Mouse (Mus musculus) heart, embryonic 13.5 days (tissue): Measurements from ENCODE around the gene Ttc28. TPM values are rescaled to one million over a fixed set of nuclear protein-coding genes. Genes with fewer than 3 reads are reported as not detected.

Experiments
- ATAC-seq: fragments of 200-750 bp; cut with Nextera tagmentation; 2 replicates; pipeline ENCODE4 v1.8.0; 2017; ENCODE audit warnings: moderate TSS enrichment; ENCODE audit not compliant: insufficient number of reproducible peaks, low FRiP score, low TSS enrichment; ENCODE audit errors: extremely low read depth
- H3K27ac ChIP-seq: fragments of 300-500 bp; sonication (generic); replicated peaks from 2 replicates; pipeline ENCODE4 v1.5.1; 2015; ENCODE audit warnings: moderate library complexity, mild to moderate bottlenecking, inconsistent platforms
- H3K27me3 ChIP-seq: fragments of 300-500 bp; sonication (generic); replicated peaks from 2 replicates; pipeline ENCODE4 v1.6.1; 2015; ENCODE audit warnings: mild to moderate bottlenecking, inconsistent platforms
- H3K36me3 ChIP-seq: fragments of 300-500 bp; sonication (generic); 2 replicates; pipeline ENCODE4 v1.6.1; 2015; ENCODE audit warnings: mild to moderate bottlenecking, inconsistent platforms
- H3K4me1 ChIP-seq: fragments of 300-500 bp; sonication (generic); 2 replicates; pipeline ENCODE4 v1.6.1; 2015; ENCODE audit warnings: inconsistent platforms
- H3K4me2 ChIP-seq: fragments of 300-500 bp; sonication (generic); 2 replicates; pipeline ENCODE4 v1.6.1; 2015; ENCODE audit warnings: inconsistent platforms, mild to moderate bottlenecking, moderate library complexity
- H3K4me3 ChIP-seq: fragments of 300-500 bp; sonication (generic); 2 replicates; pipeline ENCODE4 v1.5.1; 2015; ENCODE audit warnings: moderate library complexity, mild to moderate bottlenecking, inconsistent platforms
- H3K9ac ChIP-seq: fragments of 300-500 bp; sonication (generic); 2 replicates; pipeline ENCODE4 v1.6.1; 2015; ENCODE audit warnings: inconsistent platforms, mild to moderate bottlenecking, moderate library complexity
- H3K9me3 ChIP-seq: fragments of 300-500 bp; sonication (generic); 2 replicates; pipeline ENCODE4 v1.6.1; 2016; ENCODE audit warnings: inconsistent platforms
- WGBS: fragments of 180-500 bp; shearing (Covaris S2); methylation state at CpG from one replicate; pipeline ENCODE4 v1.1.7; 2015; ENCODE audit warnings: mixed read lengths; 5-methylcytosine and 5-hydroxymethylcytosine counted together
- polyA plus RNA-seq: library from polyadenylated mRNA; unstranded; fragments of >200 nt; fragmentation: Nextera tagmentation; extraction: Ambion mirVana; gene quantifications from 2 replicates; pipeline ENCODE4 v1.2.1, GENCODE M21; 2015

The Ttc28 gene
- polyA plus RNA-seq, 1 experiment from 2014 or later, result 7.6 TPM

DNA sequence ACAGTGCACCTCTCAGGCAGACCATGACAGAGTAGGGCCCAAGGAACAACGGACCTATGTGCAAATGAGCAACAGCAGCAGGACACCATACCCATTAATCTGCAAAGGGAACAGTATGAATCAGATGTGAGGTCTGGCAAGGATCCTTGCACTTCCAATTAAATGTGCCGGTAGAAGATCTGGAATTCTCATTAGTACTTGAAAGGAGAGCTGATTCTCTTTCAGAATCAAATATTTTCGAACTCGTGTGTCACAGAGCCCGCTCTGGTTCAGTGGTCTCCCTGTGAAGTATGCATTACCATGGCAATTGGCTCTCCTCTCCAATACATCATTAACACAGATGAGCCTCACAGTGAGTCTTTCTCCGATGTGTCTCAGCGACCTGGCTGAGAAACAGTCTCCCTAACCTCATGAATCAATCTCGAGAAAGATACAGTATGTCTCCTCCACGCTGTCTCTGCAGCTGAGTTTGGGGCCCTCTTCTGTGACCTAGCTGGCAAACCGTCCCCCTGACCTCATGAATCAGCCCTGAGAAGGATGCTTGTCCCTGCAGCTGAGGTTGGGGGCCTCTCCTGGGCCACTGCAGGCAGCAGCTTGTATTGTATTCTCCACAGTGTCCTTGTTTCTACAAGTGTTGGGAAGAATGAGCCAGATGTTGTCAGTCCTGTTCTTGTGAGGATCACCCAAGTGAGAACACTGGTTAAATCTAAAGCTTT is 241.3 kb downstream of the Ttc28 start:
- no peak for ATAC-seq
- H3K27ac ChIP-seq, result no peak overlapping the region
- H3K27me3 ChIP-seq, result peaks cover 33% of the 10 kb centered on the region
- H3K4me1 ChIP-seq, result peaks cover 43% of the 10 kb centered on the region
- no peak overlapping the region for H3K9ac ChIP-seq
- 0 out of 2 replicates have a peak, but pooled peaks cover 6% of the 10 kb centered on the region for H3K36me3 ChIP-seq
- no peaks in the 10 kb centered on the region for H3K9me3 ChIP-seq
- no peak overlapping the region for H3K4me3 ChIP-seq
- no peak overlapping the region for H3K4me2 ChIP-seq
- WGBS, result 72% methylated on average over 10 of the region's 10 CpGs

GRCm38 (mm10) chr5:111122332-111123049 is 242.9 kb downstream of the Ttc28 start:
- Histone ChIP-seq H3K4me1 (peaks cover 39% of the 10 kb centered on the region), H3K27ac (no peak overlapping the region), H3K9ac (no peak overlapping the region), H3K4me3 (no peak overlapping the region), H3K4me2 (no peak overlapping the region), H3K27me3 (peaks cover 23% of the 10 kb centered on the region), H3K9me3 (no peaks in the 10 kb centered on the region), H3K36me3 (0 out of 2 replicates have a peak, but pooled peaks cover 6% of the 10 kb centered on the region)
- no peak for ATAC-seq
- WGBS, result 69% methylated on average over 9 of the region's 9 CpGs

DNA sequence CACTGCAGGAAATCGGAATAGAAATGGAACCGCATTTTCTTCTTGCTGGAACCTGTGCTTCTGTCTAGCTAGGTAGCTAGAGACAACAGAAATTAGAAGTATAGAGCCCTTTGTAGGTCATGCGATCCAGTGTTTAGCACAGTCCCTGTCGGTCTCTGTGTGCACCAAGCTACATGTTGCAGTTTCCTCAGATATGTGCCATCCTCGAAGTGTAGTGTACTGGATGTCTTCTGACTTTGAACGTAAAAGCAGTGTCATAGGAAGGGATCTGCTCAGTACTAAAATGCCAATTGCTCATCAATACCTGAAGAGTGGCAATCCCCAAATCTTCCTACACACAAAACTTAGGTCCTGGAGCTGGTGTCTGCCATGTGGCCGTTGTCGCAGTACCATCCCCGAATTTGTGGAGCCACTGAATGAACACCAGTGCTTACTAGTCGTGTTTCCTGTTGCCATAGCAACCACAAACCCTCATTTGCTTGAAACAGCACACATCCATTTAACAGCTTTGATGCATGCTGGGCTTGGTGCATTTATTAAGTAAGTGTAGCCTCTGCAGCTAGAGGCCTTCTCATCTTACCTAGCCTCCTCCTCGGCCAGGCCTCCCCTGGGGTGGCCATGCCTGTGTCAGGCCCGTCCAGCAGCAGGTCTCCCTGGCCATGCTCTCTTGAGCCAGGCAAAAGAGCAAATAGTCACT is 243.6 kb downstream of the Ttc28 start:
- WGBS, result 67% methylated on average over 12 of the region's 12 CpGs
- Histone ChIP-seq H3K9ac (no peak overlapping the region), H3K27me3 (peaks cover 18% of the 10 kb centered on the region)

DNA sequence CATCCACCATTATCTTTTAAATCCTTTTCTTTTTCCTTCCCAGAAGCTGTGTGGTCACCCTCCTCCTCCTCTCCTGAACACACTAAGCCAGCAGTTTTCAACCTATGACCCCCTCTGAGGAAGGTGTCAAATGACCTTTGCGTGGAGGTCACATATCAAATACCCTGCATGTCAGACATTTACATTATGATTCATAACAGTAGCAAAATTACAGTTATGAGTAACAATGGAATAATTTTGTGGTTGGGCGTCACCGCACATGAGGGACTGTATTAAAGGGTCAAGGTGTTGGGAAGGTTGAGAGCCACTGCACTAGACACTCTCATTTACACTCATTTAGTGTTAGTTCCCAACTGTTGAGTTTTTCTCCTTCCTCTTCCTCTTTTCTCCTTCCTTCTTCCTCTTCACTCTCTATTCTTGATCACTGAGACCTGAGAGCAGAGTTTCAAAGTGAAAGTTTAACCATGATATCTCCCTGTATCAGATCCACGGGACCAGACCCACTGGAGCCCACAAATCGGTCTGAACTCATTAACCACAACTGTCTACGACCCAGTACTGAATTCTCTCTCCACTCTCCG is 245.1 kb downstream of the Ttc28 start:
- Histone ChIP-seq H3K27ac (no peak overlapping the region), H3K9ac (no peak overlapping the region), H3K4me1 (peaks cover 44% of the 10 kb centered on the region), H3K9me3 (no peaks in the 10 kb centered on the region), H3K36me3 (no peaks in the 10 kb centered on the region), H3K4me2 (no peak overlapping the region), H3K27me3 (peaks cover 10% of the 10 kb centered on the region; the same call in 1 of the 2 replicates), H3K4me3 (no peak overlapping the region)
- ATAC-seq, result no peak
- 76% methylated on average over 7 of the region's 7 CpGs for WGBS

More for the DNA sequence above, 243.6 kb downstream of the Ttc28 start:
- 0 out of 2 replicates have a peak, but pooled peaks cover 4% of the 10 kb centered on the region for H3K36me3 ChIP-seq
- no peak overlapping the region for H3K4me3 ChIP-seq
- H3K9me3 ChIP-seq, result no peaks in the 10 kb centered on the region
- no peak overlapping the region for H3K4me2 ChIP-seq
- H3K4me1 ChIP-seq, result peaks cover 40% of the 10 kb centered on the region
- ATAC-seq, result no peak
- no peak overlapping the region for H3K27ac ChIP-seq

DNA sequence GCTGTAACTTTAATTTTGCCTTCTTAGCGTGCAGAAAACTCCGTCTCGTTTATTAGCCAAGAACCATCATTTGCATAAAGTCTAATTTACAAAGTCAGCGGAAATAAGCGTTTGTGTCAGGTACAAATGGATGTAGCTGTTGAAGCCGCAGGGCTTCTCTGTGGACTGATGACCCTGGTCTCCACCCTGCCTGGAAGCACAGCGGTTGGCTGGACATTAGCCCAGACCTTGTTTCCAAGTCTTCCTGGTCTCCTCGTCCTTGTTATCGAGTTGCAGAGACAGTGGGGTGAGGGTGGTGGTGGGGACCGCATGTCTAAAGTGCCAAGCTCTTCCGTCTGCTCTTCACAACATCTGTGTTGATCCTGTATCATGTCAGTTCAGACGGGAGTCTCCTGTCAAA is 246.1 kb downstream of the Ttc28 start:
- no peak for ATAC-seq
- Histone ChIP-seq H3K4me1 (peaks cover 34% of the 10 kb centered on the region), H3K27me3 (peaks cover 9% of the 10 kb centered on the region; the same call in 1 of the 2 replicates), H3K4me2 (no peak overlapping the region), H3K27ac (no peak overlapping the region), H3K9me3 (no peaks in the 10 kb centered on the region), H3K36me3 (no peaks in the 10 kb centered on the region), H3K9ac (no peak overlapping the region), H3K4me3 (no peak overlapping the region)
- 77% methylated on average over 12 of the region's 12 CpGs for WGBS

GRCm38 (mm10) chr5:111127786-111128185 is 248.2 kb downstream of the Ttc28 start:
- Histone ChIP-seq H3K9ac (no peak overlapping the region), H3K4me3 (no peak overlapping the region), H3K27ac (no peak overlapping the region), H3K27me3 (peaks cover 2% of the 10 kb centered on the region; the same call in 1 of the 2 replicates), H3K4me1 (peaks cover 16% of the 10 kb centered on the region), H3K4me2 (no peak overlapping the region), H3K9me3 (no peaks in the 10 kb centered on the region), H3K36me3 (0 out of 2 replicates have a peak, but pooled peaks cover 6% of the 10 kb centered on the region)
- no peak for ATAC-seq
- WGBS, result 63% methylated on average over 5 of the region's 5 CpGs

DNA sequence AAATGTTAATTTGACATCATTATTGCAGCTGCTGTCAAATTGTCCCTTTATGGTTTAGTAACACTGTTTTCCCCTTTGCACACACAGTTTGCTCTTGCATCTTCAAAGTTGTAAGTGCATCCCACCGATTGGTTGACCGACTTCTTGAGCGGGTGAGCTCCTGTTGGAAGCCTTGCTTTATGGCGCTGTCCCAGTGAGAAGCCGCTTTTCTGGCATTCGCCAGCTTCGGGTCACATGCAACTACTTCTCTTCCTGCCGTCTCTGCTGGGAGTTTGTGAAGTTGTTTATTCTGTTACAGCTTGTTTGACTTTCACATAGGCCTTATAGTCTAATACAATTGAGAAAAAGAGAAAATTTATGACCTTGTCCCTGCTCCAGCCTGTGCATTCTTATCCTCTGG is 250.5 kb downstream of the Ttc28 start:
- H3K4me2 ChIP-seq, result no peak overlapping the region
- H3K27me3 ChIP-seq, result 0 out of 2 replicates have a peak, but pooled peaks cover 2% of the 10 kb centered on the region
- H3K36me3 ChIP-seq, result 0 out of 2 replicates have a peak, but pooled peaks cover 6% of the 10 kb centered on the region
- no peak overlapping the region for H3K4me3 ChIP-seq
- 87% methylated on average over 8 of the region's 8 CpGs for WGBS
- peaks cover 16% of the 10 kb centered on the region for H3K4me1 ChIP-seq
- H3K9ac ChIP-seq, result no peak overlapping the region
- ATAC-seq, result no peak
- no peaks in the 10 kb centered on the region for H3K9me3 ChIP-seq
- H3K27ac ChIP-seq, result no peak overlapping the region

GRCm38 (mm10) chr5:111131561-111131960 is 252.0 kb downstream of the Ttc28 start:
- 0 out of 2 replicates have a peak, but pooled peaks cover 6% of the 10 kb centered on the region for H3K36me3 ChIP-seq
- H3K9me3 ChIP-seq, result no peaks in the 10 kb centered on the region
- no peak overlapping the region for H3K27ac ChIP-seq
- no peak overlapping the region for H3K4me3 ChIP-seq
- H3K4me1 ChIP-seq, result peaks cover 22% of the 10 kb centered on the region
- no peak overlapping the region for H3K9ac ChIP-seq
- 0 out of 2 replicates have a peak, but pooled peaks cover 2% of the 10 kb centered on the region for H3K27me3 ChIP-seq
- WGBS, result 87% methylated on average over 18 of the region's 18 CpGs
- ATAC-seq, result no peak
- H3K4me2 ChIP-seq, result no peak overlapping the region

GRCm38 (mm10) chr5:111133150-111133549 is 253.5 kb downstream of the Ttc28 start:
- Histone ChIP-seq H3K9me3 (no peaks in the 10 kb centered on the region), H3K9ac (no peak overlapping the region), H3K27ac (no peak overlapping the region), H3K4me1 (peaks cover 35% of the 10 kb centered on the region), H3K36me3 (0 out of 2 replicates have a peak, but pooled peaks cover 6% of the 10 kb centered on the region), H3K4me3 (no peak overlapping the region), H3K4me2 (no peak overlapping the region), H3K27me3 (0 out of 2 replicates have a peak, but pooled peaks cover 2% of the 10 kb centered on the region)
- ATAC-seq, result no peak
- 84% methylated on average over 5 of the region's 5 CpGs for WGBS

DNA sequence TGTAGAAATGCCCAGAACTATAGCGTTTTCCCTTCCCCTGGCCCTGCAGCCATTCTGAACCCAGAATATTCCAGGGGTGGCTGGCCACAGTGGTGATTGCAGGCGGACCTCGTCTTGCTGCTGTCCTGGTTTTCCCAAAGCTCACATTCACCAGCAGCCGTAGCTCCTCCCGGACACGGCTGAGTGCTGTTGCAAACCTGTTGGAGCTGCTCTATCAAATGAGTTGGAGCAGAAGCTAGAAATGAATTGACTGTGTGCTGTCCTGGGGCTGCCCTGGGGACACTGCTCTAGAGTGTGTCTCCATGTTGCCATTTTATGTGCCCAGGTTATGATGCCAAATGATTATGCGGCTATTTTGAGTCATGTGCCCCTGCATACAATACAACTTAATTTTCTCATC is 254.2 kb downstream of the Ttc28 start:
- peaks cover 36% of the 10 kb centered on the region for H3K4me1 ChIP-seq
- ATAC-seq, result no peak
- 91% methylated on average over 7 of the region's 7 CpGs for WGBS

GRCm38 (mm10) chr5:111137283-111137682 is 257.7 kb downstream of the Ttc28 start:
- no peak overlapping the region for H3K4me3 ChIP-seq
- H3K9me3 ChIP-seq, result no peaks in the 10 kb centered on the region
- no peak for ATAC-seq
- no peak overlapping the region for H3K9ac ChIP-seq
- 14% methylated on average over 6 of the region's 6 CpGs for WGBS
- H3K27me3 ChIP-seq, result no peaks in the 10 kb centered on the region
- 0 out of 2 replicates have a peak overlapping the region, but pooled peaks have one; percentile 87 for H3K27ac ChIP-seq
- peaks cover 53% of the 10 kb centered on the region for H3K4me1 ChIP-seq
- no peak overlapping the region for H3K4me2 ChIP-seq
- H3K36me3 ChIP-seq, result no peaks in the 10 kb centered on the region

More for the DNA sequence above, 254.2 kb downstream of the Ttc28 start:
- Histone ChIP-seq H3K9ac (no peak overlapping the region), H3K36me3 (0 out of 2 replicates have a peak, but pooled peaks cover 6% of the 10 kb centered on the region), H3K4me2 (no peak overlapping the region), H3K4me3 (no peak overlapping the region), H3K27me3 (no peaks in the 10 kb centered on the region), H3K9me3 (no peaks in the 10 kb centered on the region), H3K27ac (no peak overlapping the region)
